Mouse (Mus musculus) cerebellum, adult 2 months (tissue): Measurements from ENCODE around the gene Ccdc162. TPM values are rescaled to one million over a fixed set of nuclear protein-coding genes. Genes with fewer than 3 reads are reported as not detected.
A peak's percentile ranks its signal among the peaks of the same experiment; 100 is the strongest.

Experiments
- DNase-seq, 2 experiments: peaks; one replicate each; pipeline ENCODE4 v3.0.0; 2021
- H3K27ac ChIP-seq: fragments of 200-500 bp; 2 replicates; pipeline ENCODE4 v1.5.1; 2012; ENCODE audit warnings: low read length, control low read depth, inconsistent platforms; ENCODE audit not compliant: insufficient read depth
- H3K27me3 ChIP-seq: fragments of 200-500 bp; 2 replicates; pipeline ENCODE4 v1.6.1; 2012; ENCODE audit warnings: inconsistent platforms, mild to moderate bottlenecking, low read length, moderate library complexity; ENCODE audit not compliant: control insufficient read depth, insufficient read depth
- H3K4me1 ChIP-seq: fragments of 200-500 bp; 2 replicates; pipeline ENCODE4 v1.6.1; 2011; ENCODE audit warnings: low read length; ENCODE audit not compliant: control insufficient read depth, insufficient read depth
- H3K4me3 ChIP-seq: fragments of 200-500 bp; replicated peaks from 2 replicates; pipeline ENCODE3; 2011; ENCODE audit warnings: mild to moderate bottlenecking, low read depth, low read length, control low read depth; ENCODE audit not compliant: insufficient read depth
- CTCF ChIP-seq: fragments of 200-500 bp; IDR thresholded peaks from 2 replicates; pipeline ENCODE4 v1.5.1; 2011; ENCODE audit warnings: low read depth, mild to moderate bottlenecking, control low read depth, low read length, moderate library complexity, borderline replicate concordance; ENCODE audit not compliant: insufficient read depth
- POLR2A ChIP-seq: fragments of 200-500 bp; IDR thresholded peaks from 2 replicates; pipeline ENCODE4 v1.6.1; 2011; ENCODE audit warnings: low read length, control low read depth, borderline replicate concordance; ENCODE audit not compliant: insufficient read depth
- WGBS: fragments of 180-500 bp; shearing (Covaris S2); methylation state at CpG from one replicate; pipeline ENCODE4 v1.1.7; 2018; 5-methylcytosine and 5-hydroxymethylcytosine counted together
- polyA plus RNA-seq: library from polyadenylated mRNA; depleted of rRNA; stranded (reverse); fragments of >200 nt; gene quantifications from 2 replicates; pipeline ENCODE4 v1.2.3, GENCODE M21; 2012

Gene Ccdc162
- polyA plus RNA-seq, 1 experiment: 1.4 TPM

DNA sequence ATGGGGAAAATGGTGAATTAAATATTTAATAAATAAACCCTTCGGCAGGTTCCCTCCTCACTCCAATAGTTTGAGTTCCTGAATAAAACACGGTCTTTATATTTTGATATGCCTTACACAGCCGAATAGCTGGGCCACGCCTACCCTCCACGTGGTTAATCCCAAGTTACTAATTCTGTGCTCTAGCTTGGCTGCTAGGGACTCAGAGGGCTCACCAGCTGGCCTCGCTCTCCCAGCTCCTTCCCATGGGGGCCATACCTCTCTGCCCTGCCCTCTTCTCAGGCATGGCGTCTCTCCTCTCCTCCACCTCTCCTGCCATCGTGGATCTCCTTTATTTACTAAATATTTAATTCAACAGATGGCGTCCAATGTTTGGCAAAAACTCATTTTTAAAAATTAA, 9.8 kb upstream of the Ccdc162 start:
- H3K27ac ChIP-seq: no peak overlapping the region
- TF ChIP-seq CTCF (no peak), POLR2A (no peak)
- no peaks in the 10 kb centered on the region for H3K27me3 ChIP-seq
- no peak overlapping the region for H3K4me3 ChIP-seq
- DNase-seq: no peak
- WGBS: 60% methylated on average over 9 of the region's 9 CpGs
- no peaks in the 10 kb centered on the region for H3K4me1 ChIP-seq

- Histone ChIP-seq H3K4me3 (no peak overlapping the region), H3K4me1 (no peaks in the 10 kb centered on the region), H3K27ac (no peak overlapping the region), H3K27me3 (no peaks in the 10 kb centered on the region)
- WGBS: 72% methylated on average over 9 of the region's 9 CpGs
- no peak for DNase-seq
- no peak for TF ChIP-seq CTCF
- TF ChIP-seq POLR2A: no peak
These were observed 3.2 kb upstream of the Ccdc162 start for GRCm38 (mm10) chr10:41719587-41719986.

DNA sequence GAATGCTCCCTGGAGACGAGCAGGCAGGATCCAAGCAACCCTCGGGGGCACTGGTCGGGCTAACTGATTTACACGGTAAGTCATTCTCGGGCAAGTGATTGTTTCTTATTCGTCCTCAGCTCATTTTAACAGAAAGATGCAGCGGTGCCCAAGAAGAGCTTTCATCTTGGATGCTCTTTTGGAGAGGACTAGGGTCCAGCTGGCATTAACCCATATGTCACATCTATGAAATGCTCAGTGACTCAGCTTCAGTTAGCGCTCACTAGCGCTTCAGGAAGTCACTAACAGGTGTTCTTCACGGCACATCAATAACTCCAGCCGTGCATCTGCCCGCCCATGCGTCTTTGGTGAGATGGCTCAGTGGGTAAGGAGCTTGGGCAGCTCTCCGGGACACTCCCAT, 877 bp downstream of the Ccdc162 start:
- no peak for DNase-seq
- no peak overlapping the region for H3K27ac ChIP-seq
- TF ChIP-seq POLR2A (no peak), CTCF (no peak)
- 14% methylated on average over 14 of the region's 14 CpGs for WGBS
- no peaks in the 10 kb centered on the region for H3K4me1 ChIP-seq
- peak overlapping the region; percentile 19 for H3K4me3 ChIP-seq
- H3K27me3 ChIP-seq: no peaks in the 10 kb centered on the region

DNA sequence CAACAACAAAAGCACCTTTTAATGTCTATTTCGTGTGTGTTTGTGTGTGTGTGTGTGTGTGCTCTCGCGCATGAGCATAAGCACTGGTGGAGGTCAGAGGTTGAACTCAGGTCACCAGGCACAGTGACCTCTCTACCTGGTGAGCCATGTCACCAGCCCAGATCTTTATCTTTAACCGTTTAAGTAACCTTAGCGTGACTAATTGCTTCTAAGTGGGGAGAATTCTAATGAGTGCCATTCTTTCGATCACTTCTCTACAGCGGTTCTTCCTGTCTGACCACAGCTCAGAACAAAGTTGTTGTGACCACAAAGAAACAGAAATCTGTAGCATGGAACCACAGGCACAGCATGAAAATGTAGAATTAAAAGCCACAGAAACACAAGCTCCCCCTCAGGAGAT, 5.0 kb downstream of the Ccdc162 start:
- Histone ChIP-seq H3K27me3 (no peaks in the 10 kb centered on the region), H3K27ac (no peak overlapping the region), H3K4me1 (no peaks in the 10 kb centered on the region), H3K4me3 (no peak overlapping the region)
- DNase-seq: no peak
- 45% methylated on average over 7 of the region's 7 CpGs for WGBS
- no peak for TF ChIP-seq CTCF

GRCm38 (mm10) chr10:41710773-41711172, 5.7 kb downstream of the Ccdc162 start:
- no peaks in the 10 kb centered on the region for H3K4me1 ChIP-seq
- WGBS: 64% methylated on average over 8 of the region's 8 CpGs
- no peak overlapping the region for H3K27ac ChIP-seq
- TF ChIP-seq CTCF (no peak), POLR2A (no peak)
- H3K27me3 ChIP-seq: no peaks in the 10 kb centered on the region
- no peak overlapping the region for H3K4me3 ChIP-seq
- DNase-seq: no peak

DNA sequence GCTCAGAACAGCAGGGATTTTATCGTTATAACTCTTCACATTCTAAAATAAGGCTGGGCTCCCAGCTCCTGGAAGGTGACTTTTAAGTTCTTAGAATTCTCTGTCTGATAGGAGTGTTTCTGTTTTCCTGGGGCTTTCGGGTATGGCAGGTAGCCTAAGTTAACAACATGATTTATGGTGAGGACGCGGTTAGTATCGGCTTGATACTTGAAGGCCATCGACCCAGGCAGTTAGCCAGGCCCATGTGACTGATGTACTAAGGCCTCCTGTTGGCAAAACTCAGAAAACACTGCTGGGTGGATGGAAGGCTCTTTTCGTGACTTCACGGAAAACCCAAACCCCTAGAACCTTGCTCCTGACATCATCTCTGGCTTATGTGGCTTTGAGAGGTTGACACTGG, 7.1 kb downstream of the Ccdc162 start:
- DNase-seq: no peak
- H3K4me1 ChIP-seq: no peaks in the 10 kb centered on the region
- no peaks in the 10 kb centered on the region for H3K27me3 ChIP-seq
- no peak overlapping the region for H3K4me3 ChIP-seq
- TF ChIP-seq POLR2A (no peak), CTCF (no peak)
- H3K27ac ChIP-seq: no peak overlapping the region
- WGBS: 83% methylated on average over 8 of the region's 8 CpGs

DNA sequence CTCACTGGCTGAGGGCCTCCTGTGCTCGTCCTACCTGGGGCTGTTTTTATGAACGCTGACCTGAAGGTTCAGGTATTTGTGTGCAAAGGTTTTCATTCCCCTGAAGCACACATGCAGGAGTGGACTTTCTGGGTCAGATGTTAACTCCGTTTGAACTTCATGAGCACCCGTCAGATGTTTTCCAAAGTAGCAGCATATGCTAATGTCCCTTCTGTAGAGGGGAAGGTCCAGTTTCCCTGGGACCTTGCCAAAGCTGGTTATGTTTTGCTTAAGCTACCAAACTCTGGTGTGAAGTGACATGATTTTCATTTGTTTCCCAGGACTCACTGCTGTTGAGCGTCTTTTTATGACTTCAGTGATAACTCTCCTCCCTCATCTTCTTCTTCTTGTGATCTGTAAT, 16.8 kb downstream of the Ccdc162 start:
- TF ChIP-seq POLR2A (no peak), CTCF (no peak)
- Histone ChIP-seq H3K27ac (no peak overlapping the region), H3K4me1 (no peaks in the 10 kb centered on the region), H3K27me3 (no peaks in the 10 kb centered on the region), H3K4me3 (no peak overlapping the region)
- no peak for DNase-seq
- WGBS: 79% methylated on average over 5 of the region's 5 CpGs

DNA sequence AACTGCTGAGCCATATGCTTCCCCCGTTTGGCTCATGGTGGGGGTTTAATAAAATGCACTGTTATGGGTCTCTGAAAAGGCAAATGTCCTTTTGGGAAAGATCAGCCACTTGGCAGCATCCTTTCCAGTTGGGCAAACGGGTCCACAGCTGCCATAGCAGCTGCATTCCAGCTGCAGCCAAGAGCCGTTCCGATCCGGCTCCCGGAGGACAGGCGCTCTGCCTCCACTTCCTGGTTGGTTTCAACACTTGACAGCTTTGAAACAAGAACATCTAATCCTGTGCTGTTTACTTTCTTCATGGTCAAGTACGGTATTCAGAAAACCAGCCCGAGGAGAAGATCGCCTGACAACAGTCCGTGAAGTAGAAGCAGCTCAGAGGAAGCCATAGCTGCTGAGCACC, 19.4 kb downstream of the Ccdc162 start:
- no peak for TF ChIP-seq CTCF
- no peak for TF ChIP-seq POLR2A
- H3K4me3 ChIP-seq: no peak overlapping the region
- H3K4me1 ChIP-seq: no peaks in the 10 kb centered on the region
- no peaks in the 10 kb centered on the region for H3K27me3 ChIP-seq
- no peak for DNase-seq
- H3K27ac ChIP-seq: no peak overlapping the region
- WGBS: 51% methylated on average over 11 of the region's 11 CpGs

DNA sequence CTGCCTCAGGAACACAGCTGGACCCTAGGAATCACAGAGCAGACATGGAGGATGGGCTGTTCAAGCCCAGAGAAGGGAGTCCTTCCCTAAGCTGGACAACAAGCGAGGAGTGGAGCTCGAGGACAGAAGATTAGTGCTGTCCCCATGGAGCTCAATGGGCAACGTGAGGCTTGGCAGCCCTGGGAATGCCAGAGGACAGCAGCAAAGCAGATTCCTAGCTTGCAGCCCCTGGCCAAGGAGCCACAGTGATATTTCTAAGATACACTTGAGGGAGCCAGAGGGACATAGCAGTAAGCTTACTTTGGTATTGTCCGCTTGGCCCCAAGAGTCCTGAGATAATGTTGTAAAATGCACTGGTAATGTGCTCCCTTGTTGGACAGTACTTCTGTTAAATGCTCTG, 25.5 kb downstream of the Ccdc162 start:
- H3K27me3 ChIP-seq: no peaks in the 10 kb centered on the region
- WGBS: 42% methylated on average over 4 of the region's 4 CpGs
- no peaks in the 10 kb centered on the region for H3K4me1 ChIP-seq
- H3K4me3 ChIP-seq: no peak overlapping the region
- H3K27ac ChIP-seq: no peak overlapping the region
- TF ChIP-seq CTCF: no peak
- TF ChIP-seq POLR2A: no peak
- no peak for DNase-seq
